Mouse (Mus musculus): ENCODE data around the gene Sept14. TPM values are rescaled to one million over a fixed set of nuclear protein-coding genes. Genes with fewer than 3 reads are reported as not detected.

Gene Sept14
- polyA plus RNA-seq (2012; rRNA removed), result not detected in 2 replicates

DNA sequence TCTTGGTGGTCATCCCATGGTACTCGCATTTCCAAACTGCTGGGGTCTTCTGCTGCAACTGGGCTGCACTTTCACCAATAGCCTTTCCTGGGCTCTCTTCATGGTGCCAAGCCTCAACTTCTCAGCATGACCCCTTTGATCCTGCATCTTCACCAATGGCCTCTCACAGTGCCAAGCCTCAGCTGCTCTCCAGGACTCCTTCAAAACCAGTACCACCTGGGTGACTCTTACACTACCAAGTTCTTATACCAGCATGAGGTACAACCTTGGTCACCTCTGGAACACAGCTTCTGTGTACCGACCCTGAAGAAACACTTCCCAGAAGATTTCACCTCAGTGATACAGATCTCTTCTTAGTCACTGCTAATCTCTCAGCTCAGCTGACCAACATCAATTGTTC lies at the start of gene Sept14:
TSS of gene Sept14 (minus strand) at position 101 of the 400 bp plus-strand sequence.

DNA sequence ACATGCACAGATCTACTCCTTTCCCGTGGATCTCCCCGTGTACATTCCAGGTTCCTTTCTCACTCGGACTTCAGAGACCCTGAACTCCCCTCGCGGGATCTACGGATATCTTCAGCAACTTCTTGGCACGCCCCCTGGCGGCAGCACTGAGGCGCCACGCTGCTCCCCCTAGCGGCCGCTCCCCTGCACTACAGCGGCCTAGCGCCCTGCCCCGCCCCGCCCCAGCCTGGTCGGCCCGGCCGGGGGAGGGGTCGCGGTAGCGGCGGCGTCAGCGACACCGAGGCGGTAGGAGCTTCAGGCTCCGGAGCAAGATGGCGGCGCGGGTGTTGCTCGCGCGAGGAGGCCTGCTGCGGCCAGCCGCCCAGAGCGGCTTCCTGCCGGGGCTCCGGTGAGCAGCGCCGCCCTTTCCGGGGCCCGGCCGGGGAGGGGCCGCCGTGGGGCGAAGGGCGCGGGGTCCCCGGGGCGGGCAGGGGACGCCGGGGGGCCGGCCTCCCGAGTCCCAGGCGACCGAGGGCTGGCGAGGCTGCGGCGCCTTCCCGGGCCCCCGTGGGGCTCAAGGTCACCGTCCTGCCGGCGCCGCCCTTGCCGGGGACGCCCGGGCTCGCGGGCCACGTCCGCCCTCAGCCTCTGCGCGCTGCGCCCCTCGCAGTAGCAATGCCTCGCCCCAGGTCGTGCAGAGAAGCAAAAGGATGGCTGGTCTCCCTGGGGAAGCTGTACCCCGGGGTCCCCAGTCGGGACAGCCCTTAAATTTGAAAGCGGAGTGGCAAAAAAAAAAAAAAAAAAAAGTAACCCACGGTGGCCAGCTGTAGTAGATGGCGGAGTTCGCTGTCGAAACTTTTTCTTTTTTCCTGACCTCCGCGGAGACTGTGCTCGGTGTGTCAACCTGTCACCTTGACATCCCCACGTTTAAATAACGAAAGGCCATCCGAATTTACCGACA lies 16.8 kb upstream of the Sept14 start, which contains the start of gene Nipsnap2:
TSS of gene Nipsnap2 (plus strand) at position 230 of the 940 bp plus-strand sequence.

DNA sequence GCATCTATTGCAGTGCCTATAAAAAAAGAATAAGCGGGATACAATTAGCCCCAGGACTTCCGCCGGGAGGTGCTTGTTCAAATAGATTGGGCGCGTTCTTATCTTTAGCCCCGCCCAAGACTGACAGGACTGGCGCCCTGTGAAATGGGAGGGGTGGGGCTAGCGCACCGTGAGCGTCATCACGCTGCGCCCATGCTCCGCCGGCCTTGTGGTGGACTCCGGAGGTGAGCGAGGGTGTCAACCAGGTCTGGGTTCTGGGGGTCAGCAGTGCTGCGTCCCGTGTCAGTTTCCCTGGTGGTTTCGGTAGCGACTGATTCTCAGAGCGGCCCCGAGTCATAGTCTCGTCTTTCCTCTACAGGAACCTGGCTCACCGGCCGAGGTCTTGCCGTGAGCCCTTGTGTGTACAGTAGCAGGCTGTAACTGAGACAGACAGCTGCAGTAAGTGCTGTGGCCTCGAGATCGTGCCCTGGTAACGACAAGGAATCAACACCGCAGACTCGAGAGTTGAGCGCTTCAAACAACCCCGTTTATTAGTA lies 7.1 kb upstream of the Sept14 start, which contains the start of gene Mrps17:
TSS of gene Mrps17 (plus strand) at position 172 of the 536 bp plus-strand sequence.

GRCm38 (mm10) chr5:129670036-129670458 lies 38.3 kb downstream of the Sept14 start, which contains the start of gene Zfp11:
Gene Zfp11, minus strand, starts transcription at chr5:129670099.

Other genes with a start within 250 kb of the Sept14 start
- 157 and 207 TPM in 2 replicates for gene Sfswap, start 207.3 kb downstream of the Sept14 start, polyA plus RNA-seq (2012; rRNA removed)
- gene Mmp17, start 124.3 kb downstream of the Sept14 start, polyA plus RNA-seq (2012; rRNA removed), result 4.9 and 5.5 TPM in 2 replicates
- 3.2 and 6.1 TPM in 2 replicates for gene Zfp11, start 38.4 kb downstream of the Sept14 start, polyA plus RNA-seq (2012; rRNA removed)
- gene Mrps17, start 7.0 kb upstream of the Sept14 start, polyA plus RNA-seq (2012; rRNA removed), result 95.9 and 127 TPM in 2 replicates
- gene Nipsnap2, start 16.6 kb upstream of the Sept14 start, polyA plus RNA-seq (2012; rRNA removed), result 41.6 and 65.7 TPM in 2 replicates
- gene Psph, start 78.9 kb upstream of the Sept14 start, polyA plus RNA-seq (2012; rRNA removed), result 17.9 and 22.6 TPM in 2 replicates
- gene Sumf2, start 138.5 kb upstream of the Sept14 start, polyA plus RNA-seq (2012; rRNA removed), result 36.9 and 41.2 TPM in 2 replicates
- gene Chchd2, start 179.0 kb upstream of the Sept14 start, polyA plus RNA-seq (2012; rRNA removed), result 620 and 774 TPM in 2 replicates
- 5.5 and 9.3 TPM in 2 replicates for gene Zbed5, start 187.2 kb upstream of the Sept14 start, polyA plus RNA-seq (2012; rRNA removed)
- gene Phkg1, start 190.0 kb upstream of the Sept14 start, polyA plus RNA-seq (2012; rRNA removed), result 0.10 and 0.15 TPM in 2 replicates
- gene Nupr1l, start 200.0 kb upstream of the Sept14 start, polyA plus RNA-seq (2012; rRNA removed), result 3.0 and 4.3 TPM in 2 replicates
- 21.3 and 36.1 TPM in 2 replicates for gene Vkorc1l1, start 233.5 kb upstream of the Sept14 start, polyA plus RNA-seq (2012; rRNA removed)